Mouse (Mus musculus) embryonic facial prominence, embryonic 11.5 days (tissue): ENCODE data around the gene Oxct2a. TPM values are rescaled to one million over a fixed set of nuclear protein-coding genes. Genes with fewer than 3 reads are reported as not detected.
"Not testable (repeated sequence)": the region's sequence is repeated elsewhere in the genome, so short reads cannot be mapped to it uniquely, and the experiment has no call there.

Source experiments
- ATAC-seq: fragments of 200-750 bp; cut with Nextera tagmentation; replicated peaks from 2 replicates; pipeline ENCODE4 v1.8.0; 2017; ENCODE audit warnings: low read depth; ENCODE audit not compliant: insufficient number of reproducible peaks, low FRiP score, low TSS enrichment
- DNase-seq: peaks from one replicate; pipeline ENCODE4 v3.0.0-alpha.2; 2015; ENCODE audit warnings: low spot score
- H3K27ac ChIP-seq: fragments of 300-500 bp; sonication (generic); replicated peaks from 2 replicates; pipeline ENCODE4 v1.5.1; 2014; ENCODE audit warnings: mild to moderate bottlenecking, low read depth, low read length, control low read depth
- H3K27me3 ChIP-seq: fragments of 300-500 bp; sonication (generic); 2 replicates; pipeline ENCODE4 v1.6.1; 2014; ENCODE audit warnings: mild to moderate bottlenecking, low read length, moderate library complexity, mixed read lengths; ENCODE audit not compliant: control insufficient read depth, insufficient read depth
- H3K36me3 ChIP-seq: fragments of 300-500 bp; sonication (generic); replicated peaks from 2 replicates; pipeline ENCODE4 v1.6.1; 2014; ENCODE audit warnings: low read depth, mild to moderate bottlenecking, low read length, moderate library complexity, mixed read lengths; ENCODE audit not compliant: control insufficient read depth, insufficient read depth
- H3K4me1 ChIP-seq: fragments of 300-500 bp; sonication (generic); 2 replicates; pipeline ENCODE4 v1.6.1; 2014; ENCODE audit warnings: low read length, mixed read lengths; ENCODE audit not compliant: control insufficient read depth, insufficient read depth
- H3K4me2 ChIP-seq: fragments of 300-500 bp; sonication (generic); 2 replicates; pipeline ENCODE4 v1.6.1; 2014; ENCODE audit warnings: low read depth, mild to moderate bottlenecking, control low read depth, low read length, moderate library complexity
- H3K4me3 ChIP-seq: fragments of 300-500 bp; sonication (generic); 2 replicates; pipeline ENCODE4 v1.5.1; 2014; ENCODE audit warnings: low read depth, low read length, control low read depth
- H3K9ac ChIP-seq: fragments of 300-500 bp; sonication (generic); replicated peaks from 2 replicates; pipeline ENCODE4 v1.6.1; 2014; ENCODE audit warnings: mild to moderate bottlenecking, control low read depth, low read length
- H3K9me3 ChIP-seq: fragments of 300-500 bp; sonication (generic); replicated peaks from 2 replicates; pipeline ENCODE4 v1.6.1; 2016; ENCODE audit warnings: mild to moderate bottlenecking, low read length, inconsistent platforms, mixed read lengths; ENCODE audit not compliant: control insufficient read depth
- WGBS: fragments of 180-500 bp; shearing (Covaris S2); extraction: QIAGEN DNeasy Blood & Tissue Kit; methylation state at CpG from one replicate; pipeline ENCODE4 v1.1.7; 2014; 5-methylcytosine and 5-hydroxymethylcytosine counted together
- polyA plus RNA-seq: library from polyadenylated mRNA; unstranded; fragments of >200 nt; fragmentation: Nextera tagmentation; extraction: Ambion mirVana; gene quantifications from 2 replicates; pipeline ENCODE4 v1.2.1, GENCODE M21; 2014

Gene Oxct2a
- polyA plus RNA-seq, 1 experiment from 2014 or later, result not detected

- H3K27me3 ChIP-seq, H3K4me3 ChIP-seq, H3K4me2 ChIP-seq, H3K9me3 ChIP-seq, H3K4me1 ChIP-seq, H3K27ac ChIP-seq, DNase-seq, ATAC-seq, H3K9ac ChIP-seq: not testable (repeated sequence)
- WGBS, result 80% methylated on average over 15 of the region's 15 CpGs
- H3K36me3 ChIP-seq, result peaks cover 24% of the 10 kb centered on the region
These were observed 28.4 kb downstream of the Oxct2a start for GRCm38 (mm10) chr4:123295026-123295425.

DNA sequence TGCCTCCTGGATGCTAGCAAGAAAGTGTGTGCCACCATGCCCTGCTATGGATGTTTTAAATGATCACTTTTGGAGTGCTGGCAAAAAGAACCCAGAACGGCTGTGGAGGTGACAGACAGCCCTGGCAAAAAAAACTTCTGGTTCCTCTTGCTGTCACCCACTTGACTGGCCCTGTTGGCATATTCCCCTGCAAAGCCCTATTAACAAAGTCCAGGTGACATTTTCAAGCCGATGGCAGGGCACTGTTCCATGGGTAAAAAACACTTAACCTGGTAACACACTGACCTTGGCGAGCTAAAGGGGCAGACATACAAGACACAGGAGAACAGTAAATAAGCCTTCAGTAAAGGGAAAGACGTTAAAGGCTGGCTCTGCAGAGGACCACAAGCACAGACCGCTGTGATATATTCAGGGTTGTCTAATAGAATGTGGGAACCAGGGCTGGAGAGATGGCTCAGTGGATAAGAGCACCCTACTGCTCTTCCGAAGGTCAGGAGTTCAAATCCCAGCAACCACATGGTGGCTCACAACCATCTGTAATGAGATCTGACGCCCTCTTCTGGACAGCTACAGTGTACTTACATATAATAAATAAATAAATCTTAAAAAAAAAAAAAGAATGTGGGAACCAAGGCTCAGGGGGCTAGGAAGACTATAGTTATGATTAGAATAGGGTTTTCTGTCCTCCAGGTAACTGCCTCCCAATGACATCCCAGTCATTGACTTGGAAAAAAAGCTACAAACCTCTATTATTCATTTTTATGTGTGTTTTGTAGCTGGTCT lies 29.6 kb downstream of the Oxct2a start:
- Histone ChIP-seq H3K9ac (no peak overlapping the region), H3K4me3 (no peak overlapping the region), H3K36me3 (peaks cover 29% of the 10 kb centered on the region), H3K4me2 (no peak overlapping the region), H3K4me1 (no peaks in the 10 kb centered on the region), H3K9me3 (no peaks in the 10 kb centered on the region), H3K27ac (no peak overlapping the region), H3K27me3 (no peaks in the 10 kb centered on the region)
- 83% methylated on average over 7 of the region's 7 CpGs for whole genome bisulfite sequencing
- ATAC-seq (no peak), DNase-seq (no peak)

DNA sequence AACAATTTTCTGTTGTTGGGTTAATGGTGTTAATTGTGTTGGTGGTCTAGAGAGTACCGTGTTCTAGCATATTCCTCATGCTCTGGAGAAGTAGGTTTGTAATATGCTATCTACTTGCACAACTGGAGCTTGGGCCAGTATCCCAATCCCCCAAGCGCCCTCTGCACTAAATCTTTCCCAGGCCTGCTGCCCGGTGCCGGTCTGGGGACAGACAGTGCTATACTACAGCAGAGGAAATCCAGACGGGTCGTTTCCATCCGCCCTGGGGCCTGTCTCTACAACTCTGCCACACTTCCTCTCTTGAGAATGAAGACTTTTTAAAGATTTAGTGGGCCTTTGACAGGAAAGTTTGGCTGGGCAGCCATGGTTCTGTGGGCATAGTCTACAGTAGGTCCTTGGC lies 30.4 kb downstream of the Oxct2a start:
- no peak for ATAC-seq
- Histone ChIP-seq H3K9ac (no peak overlapping the region), H3K4me3 (no peak overlapping the region), H3K4me1 (no peaks in the 10 kb centered on the region), H3K4me2 (no peak overlapping the region), H3K36me3 (peaks cover 33% of the 10 kb centered on the region), H3K27ac (no peak overlapping the region), H3K27me3 (no peaks in the 10 kb centered on the region), H3K9me3 (no peaks in the 10 kb centered on the region)
- 77% methylated on average over 7 of the region's 7 CpGs for WGBS
- DNase-seq, result no peak

- no peaks in the 10 kb centered on the region for H3K27me3 ChIP-seq
- no peak overlapping the region for H3K27ac ChIP-seq
- peaks cover 30% of the 10 kb centered on the region for H3K36me3 ChIP-seq
- no peak for DNase-seq
- H3K4me3 ChIP-seq, result no peak overlapping the region
- H3K9ac ChIP-seq, result no peak overlapping the region
- no peaks in the 10 kb centered on the region for H3K4me1 ChIP-seq
- H3K4me2 ChIP-seq, result no peak overlapping the region
- H3K9me3 ChIP-seq, result no peaks in the 10 kb centered on the region
- no peak for ATAC-seq
- 84% methylated on average over 3 of the region's 3 CpGs for WGBS
These were observed 31.0 kb downstream of the Oxct2a start for GRCm38 (mm10) chr4:123292390-123292789.

DNA sequence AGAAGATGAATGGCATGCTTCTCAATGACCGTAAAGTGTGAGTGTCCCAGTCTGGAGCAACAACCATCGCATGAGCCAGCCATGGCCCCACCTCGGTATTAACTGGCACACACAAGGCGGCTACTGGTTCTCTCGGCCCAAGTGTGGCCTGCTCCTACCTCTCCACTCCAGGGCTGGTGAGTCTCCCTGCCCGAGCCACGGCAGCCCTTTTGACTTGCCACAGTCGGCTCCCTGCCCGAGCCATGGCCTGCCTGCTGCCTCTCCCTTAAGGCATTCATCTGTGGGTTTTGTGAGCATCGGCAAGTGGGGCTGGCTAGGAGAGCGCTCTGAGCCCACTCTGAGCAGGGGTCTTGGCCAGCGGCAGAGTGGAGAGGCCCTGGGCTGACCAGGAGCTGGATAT lies 34.4 kb downstream of the Oxct2a start:
- Histone ChIP-seq H3K27ac (no peak overlapping the region), H3K4me3 (no peak overlapping the region), H3K9ac (no peak overlapping the region), H3K36me3 (peaks cover 19% of the 10 kb centered on the region), H3K9me3 (no peaks in the 10 kb centered on the region), H3K4me1 (peaks cover 7% of the 10 kb centered on the region), H3K27me3 (no peaks in the 10 kb centered on the region), H3K4me2 (no peak overlapping the region)
- ATAC-seq (no peak), DNase-seq (no peak)
- WGBS, result 76% methylated on average over 12 of the region's 12 CpGs

DNA sequence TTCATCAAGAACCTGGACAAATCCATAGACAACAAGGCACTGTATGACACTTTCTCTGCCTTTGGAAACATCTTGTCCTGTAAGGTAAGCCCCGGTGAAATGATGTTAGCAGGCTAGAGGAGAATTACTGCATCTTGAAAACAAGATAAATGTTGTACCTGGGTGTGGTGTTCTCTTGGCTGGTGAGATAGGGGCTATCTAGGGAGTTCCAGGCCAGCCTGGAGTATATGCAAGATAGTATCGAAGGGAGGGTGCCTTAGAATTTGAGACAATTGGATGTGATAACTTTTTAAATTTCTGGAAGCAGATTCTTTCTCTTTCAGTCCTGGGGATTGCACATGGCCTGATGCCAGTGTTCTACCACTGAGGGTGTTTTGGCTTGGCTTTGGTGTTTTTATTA lies 36.6 kb downstream of the Oxct2a start:
- DNase-seq, result no peak
- Histone ChIP-seq H3K4me3 (no peak overlapping the region), H3K36me3 (peaks cover 18% of the 10 kb centered on the region), H3K9me3 (no peaks in the 10 kb centered on the region), H3K9ac (no peak overlapping the region), H3K27ac (no peak overlapping the region), H3K4me1 (peaks cover 7% of the 10 kb centered on the region), H3K27me3 (no peaks in the 10 kb centered on the region), H3K4me2 (no peak overlapping the region)
- 92% methylated on average over 2 of the region's 2 CpGs for WGBS
- no peak for ATAC-seq

DNA sequence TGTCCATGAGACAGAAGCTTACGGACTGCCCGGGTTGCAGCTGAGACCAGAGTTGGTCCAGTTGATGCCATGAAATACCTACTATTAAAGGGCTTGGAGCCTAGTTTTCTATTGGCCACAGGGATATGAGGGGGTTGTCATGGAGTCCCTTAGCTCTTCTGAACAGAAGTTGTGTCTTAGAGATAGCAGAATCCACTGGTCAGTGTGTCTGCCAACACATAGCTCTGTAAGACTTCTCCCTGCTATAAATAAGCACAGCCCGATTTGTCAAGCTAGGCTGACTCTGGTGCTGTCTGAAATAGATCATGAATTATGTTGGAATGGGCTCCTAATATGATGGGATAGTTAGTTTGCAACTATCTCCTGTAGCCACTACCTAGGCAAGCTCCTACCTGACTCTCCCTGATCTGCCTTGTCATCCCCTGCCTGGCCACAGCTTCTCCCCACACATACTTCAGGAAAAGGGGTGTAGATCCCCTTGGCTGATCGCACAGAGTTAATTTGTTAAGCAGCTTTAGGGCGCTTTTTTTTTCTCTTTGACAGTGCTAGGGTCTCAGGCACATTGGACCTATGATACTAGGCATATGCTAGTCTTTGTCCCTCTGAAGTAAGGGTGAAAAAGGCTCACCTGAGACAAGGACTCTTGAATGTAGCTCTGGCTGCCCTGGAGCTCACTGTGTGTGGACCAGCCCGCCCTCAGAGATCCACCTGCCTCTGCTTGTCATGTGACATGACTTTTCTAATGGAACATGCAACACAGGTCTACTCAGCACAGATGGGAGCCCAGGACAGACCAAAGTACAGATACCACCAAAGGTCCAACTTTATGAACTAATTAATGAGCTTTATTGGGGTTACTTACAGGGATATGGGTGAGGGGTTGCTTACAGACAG lies 38.5 kb downstream of the Oxct2a start:
- 83% methylated on average over 6 of the region's 6 CpGs for WGBS
- DNase-seq, result no peak
- H3K9me3 ChIP-seq, result no peaks in the 10 kb centered on the region
- no peak for ATAC-seq
- peak overlapping the region; percentile 48 for H3K4me3 ChIP-seq
- no peak overlapping the region; the same call in 1 of the 2 replicates for H3K9ac ChIP-seq
- H3K4me2 ChIP-seq, result peak overlapping the region; percentile 86
- H3K4me1 ChIP-seq, result peaks cover 7% of the 10 kb centered on the region
- H3K36me3 ChIP-seq, result peaks cover 13% of the 10 kb centered on the region
- no peak overlapping the region for H3K27ac ChIP-seq
- H3K27me3 ChIP-seq, result no peaks in the 10 kb centered on the region

- 0 out of 2 replicates have a peak, but pooled peaks have one; percentile 4 for ATAC-seq
- not testable (repeated sequence) for H3K9me3 ChIP-seq
These were observed 39.8 kb downstream of the Oxct2a start for GRCm38 (mm10) chr4:123283675-123284064.

More at GRCm38 (mm10) chr4:123283675-123284064, 39.8 kb downstream of the Oxct2a start:
- H3K27me3 ChIP-seq, H3K36me3 ChIP-seq, H3K4me1 ChIP-seq, H3K27ac ChIP-seq: not testable (repeated sequence)
- DNase-seq, result peak; percentile 33
- H3K9ac ChIP-seq, result peak overlapping the region; percentile 60
- WGBS, result 2% methylated on average over 10 of the region's 15 CpGs
- H3K4me3 ChIP-seq, result peak overlapping the region; percentile 48
- peak overlapping the region; percentile 86 for H3K4me2 ChIP-seq
